Mouse (Mus musculus) thymus, adult 2 months (tissue): ENCODE results near the gene Gli1. TPM values are rescaled to one million over a fixed set of nuclear protein-coding genes. Genes with fewer than 3 reads are reported as not detected.
A peak's percentile ranks its signal among the peaks of the same experiment; 100 is the strongest.

ENCODE experiments used
- DNase-seq: peaks from one replicate; pipeline ENCODE4 v3.0.0; 2021
- H3K27ac ChIP-seq: fragments of 200-500 bp; 2 replicates; pipeline ENCODE4 v1.5.1; 2012; ENCODE audit warnings: low read length, control low read depth; ENCODE audit not compliant: control insufficient read depth, insufficient read depth
- H3K27me3 ChIP-seq: fragments of 200-500 bp; 2 replicates; pipeline ENCODE4 v1.6.1; 2012; ENCODE audit warnings: mild to moderate bottlenecking, low read length, moderate library complexity, mixed read lengths; ENCODE audit not compliant: control insufficient read depth, insufficient read depth
- H3K36me3 ChIP-seq: fragments of 200-500 bp; 2 replicates; pipeline ENCODE4 v1.6.1; 2012; ENCODE audit warnings: mild to moderate bottlenecking, low read length, moderate library complexity; ENCODE audit not compliant: control insufficient read depth, insufficient read depth
- H3K4me1 ChIP-seq: fragments of 200-500 bp; replicated peaks from 2 replicates; pipeline ENCODE4 v1.6.1; 2012; ENCODE audit warnings: low read length; ENCODE audit not compliant: control insufficient read depth, insufficient read depth
- H3K4me3 ChIP-seq: fragments of 200-500 bp; 2 replicates; pipeline ENCODE4 v1.5.1; 2012; ENCODE audit warnings: mild to moderate bottlenecking, low read length, control low read depth, moderate library complexity; ENCODE audit not compliant: control insufficient read depth, insufficient read depth
- CTCF ChIP-seq: fragments of 200-500 bp; IDR thresholded peaks from 2 replicates; pipeline ENCODE4 v1.5.1; 2012; ENCODE audit warnings: mild to moderate bottlenecking, control low read depth, low read length, moderate library complexity, borderline replicate concordance; ENCODE audit not compliant: control insufficient read depth, poor library complexity, insufficient read depth; ENCODE audit errors: extremely low read depth
- POLR2A ChIP-seq: fragments of 200-500 bp; IDR thresholded peaks from 2 replicates; pipeline ENCODE4 v1.6.1; 2012; ENCODE audit warnings: mild to moderate bottlenecking, low read length, control low read depth, moderate library complexity; ENCODE audit not compliant: control insufficient read depth, poor library complexity, insufficient read depth; ENCODE audit errors: extremely low read depth
- WGBS: fragments of 180-500 bp; shearing (Covaris S2); methylation state at CpG from one replicate; pipeline ENCODE4 v1.1.7; 2018; 5-methylcytosine and 5-hydroxymethylcytosine counted together
- polyA plus RNA-seq: library from polyadenylated mRNA; depleted of rRNA; stranded (reverse); fragments of >200 nt; gene quantifications from 2 replicates; pipeline ENCODE4 v1.2.3, GENCODE M21; 2012

Gli1 gene
- polyA plus RNA-seq, 1 experiment: 0.77 TPM

DNA sequence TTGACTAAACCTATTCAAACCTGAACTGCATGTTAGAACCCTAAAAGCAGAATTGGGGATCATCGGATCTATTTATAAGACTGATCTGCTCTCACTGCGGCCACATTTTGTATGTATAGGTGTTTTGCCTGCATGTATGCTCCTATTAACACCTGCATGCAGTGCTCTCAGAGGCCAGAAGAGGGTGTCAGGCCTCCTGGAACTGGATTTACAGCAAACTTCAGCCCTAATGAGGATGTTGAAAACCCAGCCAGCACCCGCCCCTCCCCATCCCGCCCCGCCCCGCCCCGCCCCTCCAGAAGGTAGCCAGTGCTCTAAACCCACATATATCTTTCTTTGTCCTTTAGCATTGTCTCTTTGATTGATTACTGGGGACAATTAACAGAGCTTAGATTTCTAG lies 17.3 kb downstream of the Gli1 start:
- TF ChIP-seq POLR2A (no peak), CTCF (no peak)
- H3K4me3 ChIP-seq: no peak overlapping the region
- peak; percentile 89 for DNase-seq

DNA sequence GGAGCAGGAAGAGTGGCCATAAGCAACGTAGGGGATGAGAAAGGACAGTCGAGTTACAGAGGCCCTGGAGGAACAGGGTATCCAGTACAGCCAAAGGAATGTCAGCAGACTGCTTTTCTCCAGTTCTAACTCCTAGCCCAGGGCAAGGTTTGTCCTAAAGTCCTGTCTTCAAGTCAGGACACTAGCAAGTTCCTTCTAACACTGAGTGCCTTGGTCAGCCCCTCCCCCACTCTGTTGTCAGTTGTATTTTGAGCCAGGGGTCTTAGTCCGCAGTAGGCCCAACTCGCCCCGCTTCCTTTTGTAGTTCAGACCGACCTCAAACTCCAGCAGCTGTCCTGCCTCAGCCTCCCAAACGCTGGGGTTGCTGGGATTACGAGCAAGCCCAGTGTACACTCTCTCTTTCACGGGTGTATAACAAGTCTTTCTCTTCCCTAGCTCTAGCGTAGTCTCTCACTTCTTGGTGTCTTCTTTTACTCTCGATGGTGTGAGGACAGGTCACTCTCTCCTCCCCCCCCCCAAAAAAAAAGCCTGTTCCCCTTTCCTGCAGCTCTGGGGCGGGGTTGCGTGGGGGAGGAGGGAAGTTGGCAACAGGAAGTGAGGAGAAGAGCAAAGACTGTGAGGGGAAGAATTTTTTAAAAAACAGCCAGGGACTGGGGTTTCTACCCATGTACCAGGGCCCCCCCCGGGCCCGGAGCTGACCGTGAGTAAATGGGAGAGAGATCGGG lies 18.5 kb downstream of the Gli1 start:
- Histone ChIP-seq H3K36me3 (peaks cover 8% of the 10 kb centered on the region), H3K27me3 (no peaks in the 10 kb centered on the region), H3K4me3 (peak overlapping the region; percentile 45), H3K27ac (peak overlapping the region; percentile 91), H3K4me1 (peaks cover 61% of the 10 kb centered on the region)
- WGBS: 14% methylated on average over 17 of the region's 17 CpGs
- TF ChIP-seq CTCF (no peak), POLR2A (no peak)
- peak; percentile 70 for DNase-seq

More for the DNA sequence above, 17.3 kb downstream of the Gli1 start:
- Histone ChIP-seq H3K36me3 (peaks cover 15% of the 10 kb centered on the region), H3K27ac (peak overlapping the region; percentile 46; the same call in 1 of the 2 replicates), H3K4me1 (peaks cover 60% of the 10 kb centered on the region), H3K27me3 (no peaks in the 10 kb centered on the region)
- WGBS: 2% methylated on average over 7 of the region's 7 CpGs

DNA sequence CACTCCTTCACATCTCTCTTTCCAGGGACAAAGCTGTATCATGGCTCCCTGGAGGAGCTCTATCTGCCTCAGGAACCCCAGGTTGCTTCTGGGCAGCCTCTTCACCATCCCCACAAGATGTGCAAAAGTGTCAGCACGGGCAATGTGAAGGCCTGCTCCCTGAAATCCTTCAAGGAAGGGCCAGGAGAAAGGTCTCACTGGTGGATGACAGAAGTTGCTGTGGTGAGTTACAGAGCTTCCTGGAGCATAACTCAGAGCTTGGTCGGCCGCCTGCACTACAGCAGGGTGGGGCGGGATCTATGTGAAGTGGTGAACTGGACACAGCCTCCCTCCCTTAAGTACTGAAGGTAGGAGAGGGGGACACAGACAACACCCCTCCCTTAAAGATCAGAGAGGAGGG lies 19.1 kb downstream of the Gli1 start:
- peaks cover 65% of the 10 kb centered on the region for H3K4me1 ChIP-seq
- no peaks in the 10 kb centered on the region for H3K27me3 ChIP-seq
- no peak for TF ChIP-seq CTCF
- no peak for TF ChIP-seq POLR2A
- WGBS: 56% methylated on average over 4 of the region's 4 CpGs
- H3K27ac ChIP-seq: peak overlapping the region; percentile 91
- peak overlapping the region; percentile 45 for H3K4me3 ChIP-seq
- DNase-seq: peak; percentile 36
- peaks cover 3% of the 10 kb centered on the region for H3K36me3 ChIP-seq

DNA sequence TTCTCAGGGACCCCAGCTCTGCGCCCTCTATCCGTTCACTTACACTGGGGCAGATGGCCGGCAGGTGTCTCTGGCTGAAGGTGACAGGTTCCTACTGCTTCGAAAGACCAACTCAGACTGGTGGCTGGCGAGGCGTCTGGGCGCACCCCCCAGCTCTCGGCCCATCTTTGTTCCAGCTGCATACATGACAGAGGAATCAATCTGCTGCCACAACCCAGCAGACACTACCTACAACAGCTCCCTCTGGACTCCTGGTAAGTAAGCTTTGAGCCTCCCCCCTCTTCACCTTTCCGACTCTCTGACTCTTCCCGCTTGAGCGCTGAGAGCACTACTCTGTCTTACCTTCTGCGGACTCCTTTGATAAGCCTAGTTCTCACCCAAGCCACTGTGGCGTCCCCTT lies 19.6 kb downstream of the Gli1 start:
- H3K36me3 ChIP-seq: no peaks in the 10 kb centered on the region
- 51% methylated on average over 13 of the region's 13 CpGs for WGBS
- TF ChIP-seq CTCF (no peak), POLR2A (no peak)
- H3K27me3 ChIP-seq: no peaks in the 10 kb centered on the region
- H3K4me3 ChIP-seq: peak overlapping the region; percentile 45
- DNase-seq: peak; percentile 36
- peaks cover 65% of the 10 kb centered on the region for H3K4me1 ChIP-seq
- peak overlapping the region; percentile 91 for H3K27ac ChIP-seq

DNA sequence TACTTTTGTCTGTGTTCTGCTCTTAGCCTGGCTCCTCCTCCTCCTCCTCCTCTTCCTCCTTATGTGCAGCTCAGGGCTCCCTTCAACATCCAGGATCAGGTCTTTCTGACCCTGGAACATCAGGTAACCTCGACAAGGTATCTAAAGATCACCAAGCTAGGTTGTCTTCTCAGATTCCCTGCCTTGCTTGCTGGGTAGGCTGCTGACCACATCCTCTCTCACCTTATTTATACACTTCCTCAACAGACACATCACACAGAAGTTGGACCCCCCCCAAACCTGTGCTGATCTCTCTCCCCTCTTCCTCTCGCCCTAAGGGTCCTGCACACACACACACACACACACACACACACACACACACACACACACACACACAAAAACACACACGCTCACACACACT lies 20.2 kb downstream of the Gli1 start, which contains the start of gene Arhgap9:
Arhgap9 (plus strand) TSS at position 344 of the 400 bp plus-strand sequence.
- H3K36me3 ChIP-seq: no peaks in the 10 kb centered on the region
- peak; percentile 50 for DNase-seq
- no peak for TF ChIP-seq CTCF
- TF ChIP-seq POLR2A: no peak
- peak within 1 kb of the TSS; percentile 91 for H3K27ac ChIP-seq
- no peaks in the 10 kb centered on the region for H3K27me3 ChIP-seq
- 12% methylated on average over 3 of the region's 3 CpGs for WGBS
- H3K4me3 ChIP-seq: peak within 1 kb of the TSS; percentile 45
- peaks cover 63% of the 10 kb centered on the region for H3K4me1 ChIP-seq

DNA sequence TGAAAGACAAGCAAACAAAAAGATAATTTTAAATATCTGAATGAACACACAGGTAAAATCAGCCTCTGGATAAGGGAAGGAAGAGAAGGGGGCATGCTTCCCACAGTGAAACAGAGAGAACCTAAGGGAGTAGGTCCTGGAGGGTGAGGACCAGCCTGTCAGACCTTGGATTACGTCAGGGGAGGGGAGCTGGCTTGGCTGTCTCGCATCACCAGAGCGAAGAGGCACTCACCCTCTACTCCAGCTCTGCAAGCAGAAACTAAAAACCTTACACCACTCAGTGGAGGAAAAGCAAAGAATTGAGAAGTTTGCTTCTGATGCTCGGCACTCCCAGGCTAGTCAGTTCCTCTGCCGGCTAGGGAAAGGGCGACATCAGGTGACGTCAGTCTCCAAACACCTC lies 21.8 kb downstream of the Gli1 start:
- 86% methylated on average over 7 of the region's 7 CpGs for WGBS
- TF ChIP-seq POLR2A: no peak
- no peak for TF ChIP-seq CTCF
- peaks cover 48% of the 10 kb centered on the region for H3K4me1 ChIP-seq
- H3K27ac ChIP-seq: no peak overlapping the region
- no peak for DNase-seq
- no peaks in the 10 kb centered on the region for H3K27me3 ChIP-seq
- H3K36me3 ChIP-seq: no peaks in the 10 kb centered on the region
- no peak overlapping the region for H3K4me3 ChIP-seq

DNA sequence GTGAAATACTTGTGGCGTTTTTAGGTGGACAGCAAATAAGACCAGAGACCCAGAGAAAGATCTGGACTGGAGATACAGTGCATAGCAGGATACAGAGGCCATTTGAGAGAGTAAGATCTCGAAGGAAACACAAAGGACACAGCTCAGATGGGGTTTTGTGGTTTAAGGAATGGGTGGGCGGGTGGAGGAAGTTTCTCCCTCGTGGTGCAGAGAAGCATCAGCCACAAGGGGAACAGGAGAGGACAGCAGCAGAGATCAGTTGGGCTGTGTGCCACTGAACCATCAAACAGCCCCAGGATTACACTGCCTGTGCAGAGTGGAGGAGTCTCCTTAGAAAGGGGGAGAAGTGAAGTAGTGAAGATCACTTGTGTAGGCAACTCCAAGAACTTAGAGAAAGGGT lies 23.8 kb downstream of the Gli1 start:
- H3K27ac ChIP-seq: no peak overlapping the region
- DNase-seq: no peak
- peaks cover 33% of the 10 kb centered on the region for H3K4me1 ChIP-seq
- 19% methylated on average over 4 of the region's 4 CpGs for WGBS
- no peaks in the 10 kb centered on the region for H3K36me3 ChIP-seq
- H3K4me3 ChIP-seq: no peak overlapping the region
- H3K27me3 ChIP-seq: no peaks in the 10 kb centered on the region
- TF ChIP-seq CTCF (no peak), POLR2A (no peak)
